Mouse (Mus musculus): ENCODE results near the gene Serpina9. TPM values are rescaled to one million over a fixed set of nuclear protein-coding genes. Genes with fewer than 3 reads are reported as not detected.

The Serpina9 gene
- polyA plus RNA-seq, 1 experiment from 2014 or later = not detected

- ATAC-seq (ENCODE audit: low FRiP score) = no peak
- no peaks in the 10 kb centered on the region for H3K4me1 ChIP-seq (ENCODE audit: control insufficient read depth, insufficient read depth, low read length)
- no peak overlapping the region for H3K4me2 ChIP-seq
- no peaks in the 10 kb centered on the region for H3K36me3 ChIP-seq (ENCODE audit: control insufficient read depth, insufficient read depth, low read length)
- no peaks in the 10 kb centered on the region for H3K27me3 ChIP-seq (ENCODE audit: control insufficient read depth, insufficient read depth, low read length)
- 96% methylated on average over 2 of the region's 2 CpGs for WGBS
- no peak for DNase-seq (ENCODE audit: low spot score, missing footprints)
- H3K9me3 ChIP-seq (ENCODE audit: control insufficient read depth, low read length) = no peaks in the 10 kb centered on the region
- H3K9ac ChIP-seq (ENCODE audit: low read length) = no peak overlapping the region
- no peak overlapping the region for H3K27ac ChIP-seq (ENCODE audit: low read depth, low read length)
- H3K4me3 ChIP-seq (ENCODE audit: low read depth, low read length) = no peak overlapping the region
Measured at GRCm38 (mm10) chr12:104042753-104043152, 29.2 kb upstream of the Serpina9 start.

GRCm38 (mm10) chr12:104041401-104041800 lies 27.8 kb upstream of the Serpina9 start:
- Histone ChIP-seq H3K27ac (ENCODE audit: low read depth, low read length) (no peak overlapping the region), H3K27me3 (ENCODE audit: control insufficient read depth, insufficient read depth, low read length) (no peaks in the 10 kb centered on the region), H3K4me1 (ENCODE audit: control insufficient read depth, insufficient read depth, low read length) (no peaks in the 10 kb centered on the region), H3K9ac (ENCODE audit: low read length) (no peak overlapping the region), H3K4me2 (no peak overlapping the region), H3K36me3 (ENCODE audit: control insufficient read depth, insufficient read depth, low read length) (no peaks in the 10 kb centered on the region), H3K9me3 (ENCODE audit: control insufficient read depth, low read length) (no peaks in the 10 kb centered on the region), H3K4me3 (ENCODE audit: low read depth, low read length) (no peak overlapping the region)
- ATAC-seq (ENCODE audit: low FRiP score) = no peak
- DNase-seq (ENCODE audit: low spot score, missing footprints) = no peak
- 52% methylated on average over 6 of the region's 6 CpGs for WGBS

GRCm38 (mm10) chr12:104038181-104038580 lies 24.6 kb upstream of the Serpina9 start:
- Histone ChIP-seq H3K9me3 (ENCODE audit: control insufficient read depth, low read length) (no peaks in the 10 kb centered on the region), H3K36me3 (ENCODE audit: control insufficient read depth, insufficient read depth, low read length) (no peaks in the 10 kb centered on the region), H3K4me3 (ENCODE audit: low read depth, low read length) (no peak overlapping the region), H3K9ac (ENCODE audit: low read length) (no peak overlapping the region), H3K27ac (ENCODE audit: low read depth, low read length) (no peak overlapping the region), H3K4me2 (no peak overlapping the region), H3K4me1 (ENCODE audit: control insufficient read depth, insufficient read depth, low read length) (no peaks in the 10 kb centered on the region), H3K27me3 (ENCODE audit: control insufficient read depth, insufficient read depth, low read length) (no peaks in the 10 kb centered on the region)
- WGBS = 93% methylated on average over 7 of the region's 7 CpGs
- no peak for DNase-seq (ENCODE audit: low spot score, missing footprints)
- no peak for ATAC-seq (ENCODE audit: low FRiP score)

GRCm38 (mm10) chr12:104033752-104034151 lies 20.2 kb upstream of the Serpina9 start:
- DNase-seq (ENCODE audit: low spot score, missing footprints) (no peak), ATAC-seq (ENCODE audit: low FRiP score) (no peak)
- H3K27ac ChIP-seq (ENCODE audit: low read depth, low read length) = no peak overlapping the region
- no peak overlapping the region for H3K4me2 ChIP-seq
- 83% methylated on average over 1 of the region's 1 CpGs for WGBS
- no peaks in the 10 kb centered on the region for H3K4me1 ChIP-seq (ENCODE audit: control insufficient read depth, insufficient read depth, low read length)
- no peak overlapping the region for H3K9ac ChIP-seq (ENCODE audit: low read length)
- H3K4me3 ChIP-seq (ENCODE audit: low read depth, low read length) = no peak overlapping the region
- H3K9me3 ChIP-seq (ENCODE audit: control insufficient read depth, low read length) = no peaks in the 10 kb centered on the region
- H3K27me3 ChIP-seq (ENCODE audit: control insufficient read depth, insufficient read depth, low read length) = no peaks in the 10 kb centered on the region
- no peaks in the 10 kb centered on the region for H3K36me3 ChIP-seq (ENCODE audit: control insufficient read depth, insufficient read depth, low read length)

GRCm38 (mm10) chr12:104029986-104030385 lies 16.4 kb upstream of the Serpina9 start:
- no peak for DNase-seq (ENCODE audit: low spot score, missing footprints)
- 40% methylated on average over 8 of the region's 8 CpGs for WGBS
- Histone ChIP-seq H3K36me3 (ENCODE audit: control insufficient read depth, insufficient read depth, low read length) (no peaks in the 10 kb centered on the region), H3K4me2 (no peak overlapping the region), H3K4me1 (ENCODE audit: control insufficient read depth, insufficient read depth, low read length) (no peaks in the 10 kb centered on the region), H3K9me3 (ENCODE audit: control insufficient read depth, low read length) (no peaks in the 10 kb centered on the region), H3K4me3 (ENCODE audit: low read depth, low read length) (no peak overlapping the region), H3K27me3 (ENCODE audit: control insufficient read depth, insufficient read depth, low read length) (no peaks in the 10 kb centered on the region), H3K27ac (ENCODE audit: low read depth, low read length) (no peak overlapping the region), H3K9ac (ENCODE audit: low read length) (no peak overlapping the region)
- peak; percentile 72 for ATAC-seq (ENCODE audit: low FRiP score)

- no peak for ATAC-seq (ENCODE audit: low FRiP score)
- H3K27me3 ChIP-seq (ENCODE audit: control insufficient read depth, insufficient read depth, low read length) = no peaks in the 10 kb centered on the region
- no peak overlapping the region for H3K9ac ChIP-seq (ENCODE audit: low read length)
- no peak overlapping the region for H3K4me2 ChIP-seq
- no peaks in the 10 kb centered on the region for H3K36me3 ChIP-seq (ENCODE audit: control insufficient read depth, insufficient read depth, low read length)
- no peak for DNase-seq (ENCODE audit: low spot score, missing footprints)
- WGBS = 90% methylated on average over 3 of the region's 3 CpGs
- no peaks in the 10 kb centered on the region for H3K4me1 ChIP-seq (ENCODE audit: control insufficient read depth, insufficient read depth, low read length)
- no peak overlapping the region for H3K27ac ChIP-seq (ENCODE audit: low read depth, low read length)
- no peaks in the 10 kb centered on the region for H3K9me3 ChIP-seq (ENCODE audit: control insufficient read depth, low read length)
- no peak overlapping the region for H3K4me3 ChIP-seq (ENCODE audit: low read depth, low read length)
Measured at GRCm38 (mm10) chr12:104015280-104015679, 1.7 kb upstream of the Serpina9 start.

- no peaks in the 10 kb centered on the region for H3K36me3 ChIP-seq (ENCODE audit: control insufficient read depth, insufficient read depth, low read length)
- no peaks in the 10 kb centered on the region for H3K9me3 ChIP-seq (ENCODE audit: control insufficient read depth, low read length)
- no peak overlapping the region for H3K27ac ChIP-seq (ENCODE audit: low read depth, low read length)
- no peak overlapping the region for H3K9ac ChIP-seq (ENCODE audit: low read length)
- H3K4me2 ChIP-seq = no peak overlapping the region
- DNase-seq (ENCODE audit: low spot score, missing footprints) (no peak), ATAC-seq (ENCODE audit: low FRiP score) (no peak)
- no peak overlapping the region for H3K4me3 ChIP-seq (ENCODE audit: low read depth, low read length)
- 86% methylated on average over 5 of the region's 5 CpGs for WGBS
- H3K27me3 ChIP-seq (ENCODE audit: control insufficient read depth, insufficient read depth, low read length) = no peaks in the 10 kb centered on the region
- H3K4me1 ChIP-seq (ENCODE audit: control insufficient read depth, insufficient read depth, low read length) = no peaks in the 10 kb centered on the region
Measured at GRCm38 (mm10) chr12:104004689-104005088, 8.9 kb downstream of the Serpina9 start.

- WGBS = 72% methylated on average over 4 of the region's 4 CpGs
- H3K36me3 ChIP-seq (ENCODE audit: control insufficient read depth, insufficient read depth, low read length) = no peaks in the 10 kb centered on the region
- no peak for DNase-seq (ENCODE audit: low spot score, missing footprints)
Measured at GRCm38 (mm10) chr12:104003238-104003612, 10.3 kb downstream of the Serpina9 start.

GRCm38 (mm10) chr12:104002569-104003237 lies 10.9 kb downstream of the Serpina9 start:
- 91% methylated on average over 10 of the region's 10 CpGs for WGBS
- ATAC-seq (ENCODE audit: low FRiP score) (no peak), DNase-seq (ENCODE audit: low spot score, missing footprints) (no peak)
- no peaks in the 10 kb centered on the region for H3K4me1 ChIP-seq (ENCODE audit: control insufficient read depth, insufficient read depth, low read length)
- no peak overlapping the region for H3K27ac ChIP-seq (ENCODE audit: low read depth, low read length)
- no peaks in the 10 kb centered on the region for H3K36me3 ChIP-seq (ENCODE audit: control insufficient read depth, insufficient read depth, low read length)
- no peak overlapping the region for H3K9ac ChIP-seq (ENCODE audit: low read length)
- H3K4me3 ChIP-seq (ENCODE audit: low read depth, low read length) = no peak overlapping the region
- no peaks in the 10 kb centered on the region for H3K9me3 ChIP-seq (ENCODE audit: control insufficient read depth, low read length)
- H3K27me3 ChIP-seq (ENCODE audit: control insufficient read depth, insufficient read depth, low read length) = no peaks in the 10 kb centered on the region
- H3K4me2 ChIP-seq = no peak overlapping the region

More at GRCm38 (mm10) chr12:104003238-104003612, 10.3 kb downstream of the Serpina9 start:
- Histone ChIP-seq H3K4me1 (ENCODE audit: control insufficient read depth, insufficient read depth, low read length) (no peaks in the 10 kb centered on the region), H3K9me3 (ENCODE audit: control insufficient read depth, low read length) (no peaks in the 10 kb centered on the region), H3K27me3 (ENCODE audit: control insufficient read depth, insufficient read depth, low read length) (no peaks in the 10 kb centered on the region), H3K4me3 (ENCODE audit: low read depth, low read length) (no peak overlapping the region), H3K9ac (ENCODE audit: low read length) (no peak overlapping the region), H3K27ac (ENCODE audit: low read depth, low read length) (no peak overlapping the region), H3K4me2 (no peak overlapping the region)
- ATAC-seq (ENCODE audit: low FRiP score) = no peak

All from midbrain, embryonic 11.5 days (tissue).